Mouse (Mus musculus): ENCODE measurements around the gene Trim9. TPM values are rescaled to one million over a fixed set of nuclear protein-coding genes. Genes with fewer than 3 reads are reported as not detected.

The Trim9 gene
- 24.6 and 27.4 TPM in 2 replicates for polyA plus RNA-seq (2014; fragmentation: Nextera tagmentation; extraction: Ambion mirVana)

- Histone ChIP-seq H3K36me3 (ENCODE audit: control insufficient read depth, insufficient read depth, low read length) (no peaks in the 10 kb centered on the region), H3K4me2 (ENCODE audit: low read depth) (peak within 1 kb of the TSS; percentile 94), H3K27ac (ENCODE audit: low read depth, low read length) (peak within 1 kb of the TSS; percentile 87), H3K4me3 (ENCODE audit: low read depth, low read length) (peak within 1 kb of the TSS; percentile 66), H3K4me1 (ENCODE audit: control insufficient read depth, insufficient read depth, low read length) (peaks cover 19% of the 10 kb centered on the region), H3K9ac (ENCODE audit: low read length) (peak within 1 kb of the TSS; percentile 70), H3K27me3 (ENCODE audit: control insufficient read depth, insufficient read depth, low read length) (no peaks in the 10 kb centered on the region), H3K9me3 (ENCODE audit: control insufficient read depth, low read length) (no peaks in the 10 kb centered on the region)
- under 1% methylated on average over 49 of the region's 50 CpGs for WGBS
- ATAC-seq (ENCODE audit: insufficient read depth, low FRiP score, low TSS enrichment) (peak; percentile 97), DNase-seq (ENCODE audit: low spot score) (peak; percentile 97)
Observed at GRCm38 (mm10) chr12:70347202-70347841, at the start of gene Trim9. Gene Trim9, minus strand, starts transcription at chr12:70347614.

GRCm38 (mm10) chr12:70395061-70395460 lies 47.6 kb upstream of the Trim9 start:
- Histone ChIP-seq H3K9me3 (ENCODE audit: control insufficient read depth, low read length) (no peaks in the 10 kb centered on the region), H3K36me3 (ENCODE audit: control insufficient read depth, insufficient read depth, low read length) (no peaks in the 10 kb centered on the region), H3K4me2 (ENCODE audit: low read depth) (no peak overlapping the region), H3K9ac (ENCODE audit: low read length) (no peak overlapping the region), H3K27ac (ENCODE audit: low read depth, low read length) (no peak overlapping the region), H3K27me3 (ENCODE audit: control insufficient read depth, insufficient read depth, low read length) (no peaks in the 10 kb centered on the region), H3K4me3 (ENCODE audit: low read depth, low read length) (no peak overlapping the region), H3K4me1 (ENCODE audit: control insufficient read depth, insufficient read depth, low read length) (no peaks in the 10 kb centered on the region)
- ATAC-seq (ENCODE audit: insufficient read depth, low FRiP score, low TSS enrichment) (no peak), DNase-seq (ENCODE audit: low spot score) (no peak)
- WGBS, result 82% methylated on average over 3 of the region's 3 CpGs

- Histone ChIP-seq H3K4me1 (ENCODE audit: control insufficient read depth, insufficient read depth, low read length) (no peaks in the 10 kb centered on the region), H3K9ac (ENCODE audit: low read length) (no peak overlapping the region), H3K4me2 (ENCODE audit: low read depth) (no peak overlapping the region), H3K36me3 (ENCODE audit: control insufficient read depth, insufficient read depth, low read length) (no peaks in the 10 kb centered on the region), H3K9me3 (ENCODE audit: control insufficient read depth, low read length) (no peaks in the 10 kb centered on the region), H3K27ac (ENCODE audit: low read depth, low read length) (no peak overlapping the region), H3K27me3 (ENCODE audit: control insufficient read depth, insufficient read depth, low read length) (no peaks in the 10 kb centered on the region), H3K4me3 (ENCODE audit: low read depth, low read length) (no peak overlapping the region)
- WGBS, result 92% methylated on average over 3 of the region's 3 CpGs
- ATAC-seq (ENCODE audit: insufficient read depth, low FRiP score, low TSS enrichment) (no peak), DNase-seq (ENCODE audit: low spot score) (no peak)
Observed at GRCm38 (mm10) chr12:70391236-70391635, 43.8 kb upstream of the Trim9 start.

GRCm38 (mm10) chr12:70374976-70375375 lies 27.6 kb upstream of the Trim9 start:
- ATAC-seq (ENCODE audit: insufficient read depth, low FRiP score, low TSS enrichment) (no peak), DNase-seq (ENCODE audit: low spot score) (no peak)
- Histone ChIP-seq H3K4me2 (ENCODE audit: low read depth) (no peak overlapping the region), H3K9ac (ENCODE audit: low read length) (no peak overlapping the region), H3K4me3 (ENCODE audit: low read depth, low read length) (no peak overlapping the region), H3K36me3 (ENCODE audit: control insufficient read depth, insufficient read depth, low read length) (no peaks in the 10 kb centered on the region), H3K27me3 (ENCODE audit: control insufficient read depth, insufficient read depth, low read length) (no peaks in the 10 kb centered on the region), H3K9me3 (ENCODE audit: control insufficient read depth, low read length) (no peaks in the 10 kb centered on the region), H3K27ac (ENCODE audit: low read depth, low read length) (no peak overlapping the region), H3K4me1 (ENCODE audit: control insufficient read depth, insufficient read depth, low read length) (no peaks in the 10 kb centered on the region)
- WGBS, result 74% methylated on average over 10 of the region's 10 CpGs

GRCm38 (mm10) chr12:70372874-70373273 lies 25.5 kb upstream of the Trim9 start:
- DNase-seq (ENCODE audit: low spot score) (no peak), ATAC-seq (ENCODE audit: insufficient read depth, low FRiP score, low TSS enrichment) (no peak)
- Histone ChIP-seq H3K4me3 (ENCODE audit: low read depth, low read length) (no peak overlapping the region), H3K9ac (ENCODE audit: low read length) (no peak overlapping the region), H3K36me3 (ENCODE audit: control insufficient read depth, insufficient read depth, low read length) (no peaks in the 10 kb centered on the region), H3K27ac (ENCODE audit: low read depth, low read length) (no peak overlapping the region), H3K9me3 (ENCODE audit: control insufficient read depth, low read length) (no peaks in the 10 kb centered on the region), H3K4me2 (ENCODE audit: low read depth) (no peak overlapping the region), H3K4me1 (ENCODE audit: control insufficient read depth, insufficient read depth, low read length) (no peaks in the 10 kb centered on the region), H3K27me3 (ENCODE audit: control insufficient read depth, insufficient read depth, low read length) (no peaks in the 10 kb centered on the region)
- WGBS, result 89% methylated on average over 5 of the region's 5 CpGs

GRCm38 (mm10) chr12:70369348-70369747 lies 21.9 kb upstream of the Trim9 start:
- H3K9ac ChIP-seq (ENCODE audit: low read length), result no peak overlapping the region
- no peaks in the 10 kb centered on the region for H3K27me3 ChIP-seq (ENCODE audit: control insufficient read depth, insufficient read depth, low read length)
- ATAC-seq (ENCODE audit: insufficient read depth, low FRiP score, low TSS enrichment) (no peak), DNase-seq (ENCODE audit: low spot score) (no peak)
- H3K9me3 ChIP-seq (ENCODE audit: control insufficient read depth, low read length), result no peaks in the 10 kb centered on the region
- H3K36me3 ChIP-seq (ENCODE audit: control insufficient read depth, insufficient read depth, low read length), result no peaks in the 10 kb centered on the region
- H3K4me3 ChIP-seq (ENCODE audit: low read depth, low read length), result no peak overlapping the region
- 93% methylated on average over 12 of the region's 12 CpGs for WGBS
- no peak overlapping the region for H3K27ac ChIP-seq (ENCODE audit: low read depth, low read length)
- 0 out of 2 replicates have a peak, but pooled peaks cover 2% of the 10 kb centered on the region for H3K4me1 ChIP-seq (ENCODE audit: control insufficient read depth, insufficient read depth, low read length)
- no peak overlapping the region for H3K4me2 ChIP-seq (ENCODE audit: low read depth)

GRCm38 (mm10) chr12:70368820-70369219 lies 21.4 kb upstream of the Trim9 start:
- no peaks in the 10 kb centered on the region for H3K27me3 ChIP-seq (ENCODE audit: control insufficient read depth, insufficient read depth, low read length)
- H3K4me2 ChIP-seq (ENCODE audit: low read depth), result no peak overlapping the region
- no peak overlapping the region for H3K4me3 ChIP-seq (ENCODE audit: low read depth, low read length)
- no peaks in the 10 kb centered on the region for H3K36me3 ChIP-seq (ENCODE audit: control insufficient read depth, insufficient read depth, low read length)
- no peaks in the 10 kb centered on the region for H3K9me3 ChIP-seq (ENCODE audit: control insufficient read depth, low read length)
- no peak overlapping the region for H3K27ac ChIP-seq (ENCODE audit: low read depth, low read length)
- ATAC-seq (ENCODE audit: insufficient read depth, low FRiP score, low TSS enrichment) (no peak), DNase-seq (ENCODE audit: low spot score) (no peak)
- H3K4me1 ChIP-seq (ENCODE audit: control insufficient read depth, insufficient read depth, low read length), result 0 out of 2 replicates have a peak, but pooled peaks cover 2% of the 10 kb centered on the region
- no peak overlapping the region for H3K9ac ChIP-seq (ENCODE audit: low read length)
- WGBS, result 77% methylated on average over 9 of the region's 9 CpGs

- Histone ChIP-seq H3K36me3 (ENCODE audit: control insufficient read depth, insufficient read depth, low read length) (no peaks in the 10 kb centered on the region), H3K27me3 (ENCODE audit: control insufficient read depth, insufficient read depth, low read length) (no peaks in the 10 kb centered on the region), H3K27ac (ENCODE audit: low read depth, low read length) (peak overlapping the region; percentile 85), H3K4me2 (ENCODE audit: low read depth) (peak overlapping the region; percentile 41), H3K9ac (ENCODE audit: low read length) (no peak overlapping the region), H3K4me3 (ENCODE audit: low read depth, low read length) (peak overlapping the region; percentile 1; the same call in 1 of the 2 replicates), H3K9me3 (ENCODE audit: control insufficient read depth, low read length) (no peaks in the 10 kb centered on the region), H3K4me1 (ENCODE audit: control insufficient read depth, insufficient read depth, low read length) (0 out of 2 replicates have a peak, but pooled peaks cover 2% of the 10 kb centered on the region)
- 31% methylated on average over 19 of the region's 19 CpGs for WGBS
- ATAC-seq (ENCODE audit: insufficient read depth, low FRiP score, low TSS enrichment) (peak; percentile 96), DNase-seq (ENCODE audit: low spot score) (peak; percentile 89)
Observed at GRCm38 (mm10) chr12:70367326-70368248, 20.2 kb upstream of the Trim9 start.

Measured in neural tube, embryonic 11.5 days (tissue).